Mouse (Mus musculus) kidney, adult 10 weeks (tissue): ENCODE measurements around the gene Psg29. TPM values are rescaled to one million over a fixed set of nuclear protein-coding genes. Genes with fewer than 3 reads are reported as not detected.

Source experiments
- polyA plus RNA-seq: library from polyadenylated mRNA; stranded (reverse); fragments of 350-450 nt; fragmentation: Illumina TruSeq; extraction: RNeasy Lipid Tissue Mini Kit (QIAGEN cat#74804); gene quantifications from one replicate; pipeline ENCODE4 v1.2.3, GENCODE M21; 2014; ENCODE audit warnings: low read depth, low replicate concordance

Gene Psg29
- polyA plus RNA-seq: not detected

DNA sequence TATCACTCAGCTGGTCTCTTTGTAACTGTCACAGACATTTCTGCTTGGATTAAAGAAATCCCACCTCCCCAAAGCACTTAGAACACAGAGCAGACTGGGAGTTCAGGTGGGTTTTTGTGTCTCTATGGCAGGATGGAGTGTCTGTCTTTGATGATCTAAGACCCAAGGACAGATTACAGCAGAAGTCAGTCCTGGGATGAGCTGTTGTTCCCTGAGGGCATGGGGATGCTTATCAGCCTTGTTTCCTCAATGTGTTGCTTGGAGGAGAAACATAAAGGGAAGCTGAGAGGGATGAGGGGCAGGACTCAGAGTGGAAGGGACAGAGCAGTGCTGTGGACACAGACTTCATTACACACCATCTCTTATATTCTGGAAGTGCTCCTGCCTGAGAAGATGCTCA is at the start of gene Psg29:
Gene Psg29 (plus strand): TSS at position 301 of the 400 bp plus-strand sequence.

Other genes starting within 250 kb of the Psg29 start
- gene Pnmal1, start 243.8 kb upstream of the Psg29 start, polyA plus RNA-seq: not detected
- gene Gm42372, start 220.4 kb upstream of the Psg29 start, polyA plus RNA-seq: not detected
- gene Ccdc8, start 210.8 kb upstream of the Psg29 start, polyA plus RNA-seq: 0.16 TPM
- 17.1 TPM for gene Ppp5c, start 175.6 kb upstream of the Psg29 start, polyA plus RNA-seq
- gene Hif3a, start 141.1 kb upstream of the Psg29 start, polyA plus RNA-seq: 0.49 TPM
- gene Psg16, start 129.4 kb upstream of the Psg29 start, polyA plus RNA-seq: 0.16 TPM
- gene Ceacam3, start 53.2 kb upstream of the Psg29 start, polyA plus RNA-seq: 0.40 TPM